Mouse (Mus musculus) MEL (cell line): ENCODE results near the gene Rab30. TPM values are rescaled to one million over a fixed set of nuclear protein-coding genes. Genes with fewer than 3 reads are reported as not detected.

Experiments used
- DNase-seq: peaks from one replicate; pipeline ENCODE4 v3.0.0; 2011; ENCODE audit warnings: low read depth, low spot score
- H3K27ac ChIP-seq: 2 replicates; pipeline ENCODE4 v1.5.1; 2012; ENCODE audit warnings: low read depth, mild to moderate bottlenecking, control low read depth, low read length, moderate library complexity; ENCODE audit not compliant: control insufficient read depth
- H3K27me3 ChIP-seq, 2 experiments: fragments of 150-350 bp in 1 of 2; sonication (generic) in 1 of 2; 2 replicates each; pipeline ENCODE4 v1.6.1; 2012; ENCODE audit warnings: low read length in 2 of 2, mild to moderate bottlenecking in 2 of 2, improper control_type of control experiment in 1 of 2, moderate library complexity in 1 of 2; ENCODE audit not compliant: insufficient read depth in 2 of 2, control insufficient read depth in 1 of 2
- H3K36me3 ChIP-seq, 2 experiments: 2 replicates each; pipeline ENCODE4 v1.6.1; 2012 to 2014; ENCODE audit warnings: low read length in 2 of 2, improper control_type of control experiment in 1 of 2, inconsistent platforms in 1 of 2, mild to moderate bottlenecking in 1 of 2; ENCODE audit not compliant: insufficient read depth in 2 of 2, control insufficient read depth in 1 of 2
- H3K4me1 ChIP-seq, 2 experiments: fragments of 150-350 bp in 1 of 2; sonication (generic) in 1 of 2; 2 replicates each; pipeline ENCODE4 v1.6.1; 2012; ENCODE audit warnings: low read length in 2 of 2, improper control_type of control experiment in 1 of 2, mild to moderate bottlenecking in 1 of 2; ENCODE audit not compliant: insufficient read depth in 2 of 2, control insufficient read depth in 1 of 2
- H3K4me3 ChIP-seq, 2 experiments: fragments of 150-350 bp in 1 of 2; sonication (generic) in 1 of 2; 2 replicates each; pipeline ENCODE4 v1.5.1; 2012; ENCODE audit warnings: low read depth in 2 of 2, low read length in 2 of 2, mild to moderate bottlenecking in 2 of 2, moderate library complexity in 2 of 2, control low read depth in 1 of 2, improper control_type of control experiment in 1 of 2; ENCODE audit not compliant: control insufficient read depth in 1 of 2, insufficient read depth in 1 of 2
- H3K79me2 ChIP-seq: 2 replicates; pipeline ENCODE4 v1.6.1; 2012; ENCODE audit warnings: mild to moderate bottlenecking, low read length, moderate library complexity; ENCODE audit not compliant: control insufficient read depth, poor library complexity, insufficient read depth
- H3K9ac ChIP-seq: 2 replicates; pipeline ENCODE4 v1.6.1; 2012; ENCODE audit warnings: low read depth, mild to moderate bottlenecking, control low read depth, low read length, moderate library complexity; ENCODE audit not compliant: control insufficient read depth, poor library complexity, severe bottlenecking
- H3K9me3 ChIP-seq: fragments of 150-350 bp; sonication (generic); replicated peaks from 2 replicates; pipeline ENCODE4 v1.6.1; 2012; ENCODE audit warnings: mild to moderate bottlenecking, low read length, improper control_type of control experiment, moderate library complexity; ENCODE audit not compliant: insufficient read depth
- BHLHE40 ChIP-seq: IDR thresholded peaks from 2 replicates; pipeline ENCODE4 v1.6.1; 2012; ENCODE audit warnings: low read depth, mild to moderate bottlenecking, inconsistent platforms, low read length, improper control_type of control experiment, borderline replicate concordance
- CHD1 ChIP-seq: IDR thresholded peaks from 2 replicates; pipeline ENCODE4 v1.6.1; 2012; ENCODE audit warnings: low read depth, mild to moderate bottlenecking, inconsistent platforms, low read length, improper control_type of control experiment
- CHD2 ChIP-seq: IDR thresholded peaks from 2 replicates; pipeline ENCODE4 v1.6.1; 2011; ENCODE audit warnings: low read length, improper control_type of control experiment
- E2F4 ChIP-seq: IDR thresholded peaks from 2 replicates; pipeline ENCODE4 v1.6.1; 2011; ENCODE audit warnings: low read depth, low read length, improper control_type of control experiment, borderline replicate concordance
- ELF1 ChIP-seq: IDR thresholded peaks from 2 replicates; pipeline ENCODE4 v1.6.1; 2014; ENCODE audit warnings: low read depth, mild to moderate bottlenecking, inconsistent platforms, low read length, improper control_type of control experiment, moderate library complexity
- EP300 ChIP-seq, 2 experiments: IDR thresholded peaks; 2 replicates each; pipeline ENCODE4 v1.6.1; 2011; ENCODE audit warnings: improper control_type of control experiment in 2 of 2, low read length in 2 of 2, low read depth in 1 of 2, mild to moderate bottlenecking in 1 of 2
- GATA1 ChIP-seq: IDR thresholded peaks from 2 replicates; pipeline ENCODE4 v1.6.1; 2011; ENCODE audit warnings: low read depth, low read length, improper control_type of control experiment
- MAX ChIP-seq: IDR thresholded peaks from 2 replicates; pipeline ENCODE4 v1.6.1; 2011; ENCODE audit warnings: low read length, improper control_type of control experiment
- MAZ ChIP-seq: IDR thresholded peaks from 2 replicates; pipeline ENCODE4 v1.6.1; 2012; ENCODE audit warnings: low read depth, mild to moderate bottlenecking, inconsistent platforms, low read length, improper control_type of control experiment
- MXI1 ChIP-seq: IDR thresholded peaks from 2 replicates; pipeline ENCODE4 v1.6.1; 2011; ENCODE audit warnings: mild to moderate bottlenecking, low read depth, low read length, improper control_type of control experiment
- MYB ChIP-seq: IDR thresholded peaks from 2 replicates; pipeline ENCODE4 v1.6.1; 2011; ENCODE audit warnings: mild to moderate bottlenecking, low read depth, low read length, improper control_type of control experiment
- MYC ChIP-seq: IDR thresholded peaks from 2 replicates; pipeline ENCODE4 v1.6.1; 2011; ENCODE audit warnings: low read depth, mild to moderate bottlenecking, low read length, improper control_type of control experiment, moderate library complexity
- NELFE ChIP-seq: IDR thresholded peaks from 2 replicates; pipeline ENCODE4 v1.6.1; 2011; ENCODE audit warnings: low read depth, low read length, improper control_type of control experiment
- POLR2A ChIP-seq, 2 experiments: IDR thresholded peaks; 2 replicates each; pipeline ENCODE4 v1.6.1; 2011 to 2012; ENCODE audit warnings: low read length in 2 of 2, mild to moderate bottlenecking in 2 of 2, control low read depth in 1 of 2, improper control_type of control experiment in 1 of 2, low read depth in 1 of 2, moderate library complexity in 1 of 2; ENCODE audit not compliant: control insufficient read depth in 1 of 2, insufficient read depth in 1 of 2, poor library complexity in 1 of 2
- RCOR1 ChIP-seq: IDR thresholded peaks from 2 replicates; pipeline ENCODE4 v1.6.1; 2012; ENCODE audit warnings: low read depth, mild to moderate bottlenecking, inconsistent platforms, low read length, improper control_type of control experiment
- SIN3A ChIP-seq: IDR thresholded peaks from 2 replicates; pipeline ENCODE4 v1.6.1; 2012; ENCODE audit warnings: low read length, improper control_type of control experiment, inconsistent platforms
- TBP ChIP-seq: IDR thresholded peaks from 2 replicates; pipeline ENCODE4 v1.8.0; 2011; ENCODE audit warnings: low read depth, low read length, improper control_type of control experiment
- TCF12 ChIP-seq: IDR thresholded peaks from 2 replicates; pipeline ENCODE4 v1.6.1; 2014; ENCODE audit warnings: low read depth, mild to moderate bottlenecking, inconsistent platforms, low read length, improper control_type of control experiment, moderate library complexity
- UBTF ChIP-seq: IDR thresholded peaks from 2 replicates; pipeline ENCODE4 v1.6.1; 2012; ENCODE audit warnings: low read depth, mild to moderate bottlenecking, inconsistent platforms, low read length, improper control_type of control experiment, moderate library complexity, borderline replicate concordance; ENCODE audit not compliant: insufficient read depth
- ZC3H11A ChIP-seq: IDR thresholded peaks from 2 replicates; pipeline ENCODE4 v1.6.1; 2012; ENCODE audit warnings: low read depth, mild to moderate bottlenecking, inconsistent platforms, low read length, improper control_type of control experiment
- ZMIZ1 ChIP-seq: IDR thresholded peaks from 2 replicates; pipeline ENCODE4 v1.6.1; 2012; ENCODE audit warnings: low read depth, mild to moderate bottlenecking, inconsistent platforms, low read length, improper control_type of control experiment, moderate library complexity
- polyA plus RNA-seq, 2 experiments: library from polyadenylated mRNA; stranded (reverse) in 1 of 2; unstranded in 1 of 2; fragments of >175 nt in 1 of 2; fragments of >200 nt in 1 of 2; gene quantifications; 2 replicates each; pipeline versions ENCODE4 v1.2.1 to v1.2.4; 2012; ENCODE audit warnings: low replicate concordance in 2 of 2, low read depth in 1 of 2; ENCODE audit not compliant: insufficient read length in 2 of 2, insufficient read depth in 1 of 2, missing spikeins in 1 of 2
- total RNA-seq: library from RNA; depleted of rRNA; stranded (reverse); fragments of 300-350 nt; gene quantifications from 2 replicates; pipeline ENCODE4 v1.2.3, GENCODE M21; 2012

The Rab30 gene
- total and polyA plus RNA-seq, 3 experiments: 1.3 TPM; not detected in 1

GRCm38 (mm10) chr7:92706711-92707110, 34.7 kb upstream of the Rab30 start:
- no peaks in the 10 kb centered on the region for H3K4me1 ChIP-seq
- TF ChIP-seq EP300 (IDR thresholded peaks at IDR 0.05; ENCODE audit: low read depth in 1 of 2, low read length in 2 of 2) (no peak), MAZ (no peak), ELF1 (no peak), BHLHE40 (no peak), E2F4 (no peak), TBP (no peak), MYB (no peak), MXI1 (no peak), MAX (no peak), RCOR1 (no peak), UBTF (no peak), ZMIZ1 (no peak), ZC3H11A (no peak), MYC (no peak), NELFE (no peak), SIN3A (no peak)
- H3K9me3 ChIP-seq: no peaks in the 10 kb centered on the region
- no peak for DNase-seq
- no peak overlapping the region for H3K27ac ChIP-seq
- H3K9ac ChIP-seq: no peak overlapping the region
- H3K4me3 ChIP-seq: no peak overlapping the region
- no peaks in the 10 kb centered on the region for H3K79me2 ChIP-seq
- peaks cover 0 to 5% of the 10 kb centered on the region in 2 experiments; a peak in 3 of 4 replicates for H3K27me3 ChIP-seq
- H3K36me3 ChIP-seq: no peaks in the 10 kb centered on the region

DNA sequence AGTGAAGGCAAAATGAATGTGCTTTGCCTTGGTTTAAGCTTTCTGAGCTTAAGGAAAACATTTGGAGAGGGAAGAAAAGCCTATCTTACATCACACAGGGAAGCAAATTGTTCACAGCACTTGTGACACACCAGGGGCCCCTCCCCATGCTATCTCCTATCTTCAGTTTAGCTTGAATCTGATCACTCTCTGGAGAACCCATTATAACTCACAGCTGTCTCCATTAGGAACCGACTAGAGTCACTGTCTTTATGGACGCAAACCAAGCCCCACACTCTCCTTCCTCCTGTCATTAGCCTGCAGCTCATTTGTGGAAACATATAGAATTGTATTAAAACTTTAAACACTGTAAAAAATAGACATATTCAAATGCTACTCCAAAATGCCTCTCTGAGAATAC, 31.8 kb upstream of the Rab30 start:
- H3K27ac ChIP-seq: no peak overlapping the region
- no peak for DNase-seq
- H3K9ac ChIP-seq: no peak overlapping the region
- peaks cover 0 to 3% of the 10 kb centered on the region in 2 experiments; a peak in 3 of 4 replicates for H3K27me3 ChIP-seq
- no peak overlapping the region for H3K4me3 ChIP-seq
- H3K36me3 ChIP-seq: no peaks in the 10 kb centered on the region
- no peaks in the 10 kb centered on the region for H3K79me2 ChIP-seq
- no peaks in the 10 kb centered on the region for H3K4me1 ChIP-seq
- H3K9me3 ChIP-seq: no peaks in the 10 kb centered on the region
- TF ChIP-seq MYB: no peak
- TF ChIP-seq TBP: no peak
- no peak for TF ChIP-seq POLR2A (IDR thresholded peaks at IDR 0.05; ENCODE audit: control insufficient read depth in 1 of 2, insufficient read depth in 1 of 2, low read depth in 1 of 2, low read length in 2 of 2, poor library complexity in 1 of 2)
- TF ChIP-seq GATA1: no peak
- no peak for TF ChIP-seq ZMIZ1
- TF ChIP-seq CHD1: no peak
- no peak for TF ChIP-seq CHD2
- TF ChIP-seq NELFE: no peak
- no peak for TF ChIP-seq MXI1
- TF ChIP-seq TCF12: no peak
